Comparison of ENCODE assay signal across 23 mouse cellular contexts in the genomic region with DNA sequence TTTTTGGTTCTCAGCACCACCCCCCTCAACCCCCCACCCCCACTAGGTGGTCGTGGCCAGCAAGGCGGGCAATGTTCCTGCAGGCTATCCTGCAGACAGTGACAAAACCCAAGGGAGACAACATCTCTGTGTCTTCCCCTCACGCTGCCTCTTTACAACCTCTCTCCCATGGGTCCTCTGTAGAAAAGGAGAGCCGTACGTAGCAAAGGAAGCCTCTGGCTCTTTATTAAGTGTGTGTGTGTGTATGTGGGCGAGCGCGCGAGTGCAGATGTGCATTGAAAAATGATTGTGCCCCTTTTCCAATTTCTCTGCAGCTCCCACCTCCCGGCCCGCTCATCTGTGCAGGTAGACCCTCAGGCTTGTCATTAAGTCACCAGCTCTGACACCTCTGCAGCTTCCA. TPM values are rescaled to one million over a fixed set of nuclear protein-coding genes. Genes with fewer than 3 reads are reported as not detected.
DNase-seq lines count a peak whose midpoint lies in the region; ATAC-seq and TF ChIP-seq lines count a peak whose summit lies in the region.
"Had no signal": no experiment of that assay in that cellular context is flagged by ENCODE, and none has a peak within 500 bp of the region (broad histone marks: within the 10 kb centered on the region; RNA-seq: fewer than 3 reads in every experiment).

No protein-coding gene starts in this region.

- no peak overlapping the region for H3K27ac ChIP-seq in hindbrain, embryonic 10.5 days
- no peak overlapping the region for H3K27ac ChIP-seq in hindbrain, embryonic 11.5 days (ENCODE audit: low read depth, low read length)
- no peak overlapping the region for H3K27ac ChIP-seq in hindbrain, embryonic 12.5 days
- no peak overlapping the region for H3K27ac ChIP-seq in hindbrain, embryonic 16.5 days (ENCODE audit: low read depth, low read length)
- peak overlapping the region; percentile 52; the same call in 1 of the 2 replicates for H3K27ac ChIP-seq in neural tube, embryonic 14.5 days (ENCODE audit: low read depth, low read length)
- H3K27ac ChIP-seq in lung, postnatal 0 days (ENCODE audit: low read length), result no peak overlapping the region
- H3K27ac ChIP-seq: embryonic facial prominence, embryonic 12.5 days; heart, embryonic 15.5 days; layer of hippocampus, adult 2 months had no signal

- H3K36me3 ChIP-seq in hindbrain, embryonic 10.5 days, result no peaks in the 10 kb centered on the region
- no peaks in the 10 kb centered on the region for H3K36me3 ChIP-seq in hindbrain, embryonic 11.5 days (ENCODE audit: control insufficient read depth, insufficient read depth, low read length)
- H3K36me3 ChIP-seq in hindbrain, embryonic 12.5 days, result no peaks in the 10 kb centered on the region
- no peaks in the 10 kb centered on the region for H3K36me3 ChIP-seq in hindbrain, embryonic 16.5 days (ENCODE audit: control insufficient read depth, insufficient read depth, low read length)
- H3K36me3 ChIP-seq in neural tube, embryonic 14.5 days (ENCODE audit: control insufficient read depth, insufficient read depth, low read length), result no peaks in the 10 kb centered on the region
- H3K36me3 ChIP-seq in lung, postnatal 0 days (ENCODE audit: insufficient read depth, low read length), result no peaks in the 10 kb centered on the region
- H3K36me3 ChIP-seq: embryonic facial prominence, embryonic 12.5 days; heart, embryonic 15.5 days had no signal

- no peak for DNase-seq in hindbrain, embryonic 10.5 days (ENCODE audit: low spot score)
- DNase-seq in hindbrain, embryonic 11.5 days (ENCODE audit: low spot score), result no peak
- no peak for DNase-seq in spleen, adult 12 weeks (ENCODE audit: low spot score)
- no peak for DNase-seq in lung, postnatal 0 days (ENCODE audit: low spot score)
- DNase-seq: adrenal gland, adult 2 months; cerebellum, adult 9-11 months; gastrocnemius, postnatal 14 days; heart, adult 18-20 months; kidney, adult 18-20 months; kidney, postnatal 14 days; lung, adult 18-20 months; right cerebral cortex, adult 18-20 months; spleen, adult 18-20 months; thymus, postnatal 25 days had no signal

- H3K4me1 ChIP-seq in hindbrain, embryonic 10.5 days (replicated peaks), result peaks cover 17% of the 10 kb centered on the region
- H3K4me1 ChIP-seq in hindbrain, embryonic 11.5 days (replicated peaks; ENCODE audit: control insufficient read depth, insufficient read depth, low read length), result no peaks in the 10 kb centered on the region
- H3K4me1 ChIP-seq in hindbrain, embryonic 12.5 days, result peaks cover 5% of the 10 kb centered on the region; the same call in 1 of the 2 replicates
- H3K4me1 ChIP-seq in hindbrain, embryonic 16.5 days (ENCODE audit: control insufficient read depth, insufficient read depth, low read depth, low read length), result peaks cover 3% of the 10 kb centered on the region; the same call in 1 of the 2 replicates
- H3K4me1 ChIP-seq in neural tube, embryonic 14.5 days (ENCODE audit: control insufficient read depth, insufficient read depth, low read length), result peaks cover 7% of the 10 kb centered on the region
- H3K4me1 ChIP-seq in lung, postnatal 0 days (ENCODE audit: insufficient read depth, low read depth, low read length), result no peaks in the 10 kb centered on the region
- H3K4me1 ChIP-seq: heart, embryonic 15.5 days had no signal

- TF ChIP-seq EP300 in lung, postnatal 0 days (IDR thresholded peaks at IDR 0.05), result no peak

- 0 out of 2 replicates have a peak overlapping the region, but pooled peaks have one; percentile 0 for H3K4me3 ChIP-seq in hindbrain, embryonic 10.5 days
- no peak overlapping the region for H3K4me3 ChIP-seq in hindbrain, embryonic 11.5 days (ENCODE audit: low read depth, low read length)
- no peak overlapping the region for H3K4me3 ChIP-seq in hindbrain, embryonic 12.5 days
- H3K4me3 ChIP-seq in hindbrain, embryonic 16.5 days (ENCODE audit: low read length), result no peak overlapping the region
- no peak overlapping the region for H3K4me3 ChIP-seq in neural tube, embryonic 14.5 days (ENCODE audit: low read depth, low read length)
- H3K4me3 ChIP-seq in lung, postnatal 0 days (ENCODE audit: low read depth, low read length), result no peak overlapping the region
- H3K4me3 ChIP-seq: embryonic facial prominence, embryonic 12.5 days; heart, embryonic 15.5 days; layer of hippocampus, adult 2 months; megakaryocyte, embryonic 14.5 days; myocyte had no signal

- no peak for ATAC-seq in hindbrain, embryonic 11.5 days (ENCODE audit: low FRiP score)
- no peak for ATAC-seq in hindbrain, embryonic 12.5 days (ENCODE audit: low FRiP score)
- peak; percentile 45; the same call in 1 of the 2 replicates for ATAC-seq in hindbrain, embryonic 16.5 days
- no peak for ATAC-seq in neural tube, embryonic 14.5 days (ENCODE audit: low read depth)
- ATAC-seq in lung, postnatal 0 days, result no peak

- no peak overlapping the region for H3K9ac ChIP-seq in hindbrain, embryonic 11.5 days (ENCODE audit: low read depth, low read length)
- peak overlapping the region; percentile 32; the same call in 1 of the 2 replicates for H3K9ac ChIP-seq in hindbrain, embryonic 12.5 days
- peak overlapping the region; percentile 33; the same call in 1 of the 2 replicates for H3K9ac ChIP-seq in hindbrain, embryonic 16.5 days (ENCODE audit: low read depth, low read length)
- peak overlapping the region; percentile 32; the same call in 1 of the 2 replicates for H3K9ac ChIP-seq in neural tube, embryonic 14.5 days (replicated peaks; ENCODE audit: low read depth, low read length)
- H3K9ac ChIP-seq in lung, postnatal 0 days (replicated peaks; ENCODE audit: low read depth), result no peak overlapping the region
- H3K9ac ChIP-seq: embryonic facial prominence, embryonic 12.5 days; heart, embryonic 15.5 days had no signal

- no peak for TF ChIP-seq CTCF in lung, postnatal 0 days (IDR thresholded peaks at IDR 0.05)

- WGBS in hindbrain, embryonic 10.5 days, result 37% methylated on average over 11 of the region's 11 CpGs
- WGBS in hindbrain, embryonic 11.5 days, result 31% methylated on average over 11 of the region's 11 CpGs
- WGBS in hindbrain, embryonic 12.5 days, result 28% methylated on average over 11 of the region's 11 CpGs
- WGBS in hindbrain, embryonic 16.5 days, result 30% methylated on average over 11 of the region's 11 CpGs
- 26% methylated on average over 11 of the region's 11 CpGs for WGBS in neural tube, embryonic 14.5 days
- 23% methylated on average over 11 of the region's 11 CpGs for WGBS in lung, postnatal 0 days

- H3K27me3 ChIP-seq in hindbrain, embryonic 10.5 days (ENCODE audit: insufficient read depth, poor library complexity, severe bottlenecking), result peaks cover 29% of the 10 kb centered on the region
- no peaks in the 10 kb centered on the region for H3K27me3 ChIP-seq in hindbrain, embryonic 11.5 days (ENCODE audit: control insufficient read depth, insufficient read depth, low read length)
- peaks cover 42% of the 10 kb centered on the region for H3K27me3 ChIP-seq in hindbrain, embryonic 12.5 days
- H3K27me3 ChIP-seq in hindbrain, embryonic 16.5 days (replicated peaks; ENCODE audit: control insufficient read depth, insufficient read depth, low read length), result no peaks in the 10 kb centered on the region
- H3K27me3 ChIP-seq in neural tube, embryonic 14.5 days (ENCODE audit: control insufficient read depth, insufficient read depth, low read length), result no peaks in the 10 kb centered on the region
- no peaks in the 10 kb centered on the region for H3K27me3 ChIP-seq in lung, postnatal 0 days (replicated peaks; ENCODE audit: insufficient read depth, low read length)

- no peaks in the 10 kb centered on the region for H3K9me3 ChIP-seq in hindbrain, embryonic 10.5 days
- no peaks in the 10 kb centered on the region for H3K9me3 ChIP-seq in hindbrain, embryonic 11.5 days (ENCODE audit: control insufficient read depth, low read length)
- H3K9me3 ChIP-seq in hindbrain, embryonic 12.5 days (replicated peaks), result no peaks in the 10 kb centered on the region
- H3K9me3 ChIP-seq in hindbrain, embryonic 16.5 days (ENCODE audit: control insufficient read depth, low read length), result no peaks in the 10 kb centered on the region
- H3K9me3 ChIP-seq in neural tube, embryonic 14.5 days (ENCODE audit: control insufficient read depth, low read length), result no peaks in the 10 kb centered on the region
- H3K9me3 ChIP-seq in lung, postnatal 0 days (ENCODE audit: low read length), result no peaks in the 10 kb centered on the region
- H3K9me3 ChIP-seq: embryonic facial prominence, embryonic 12.5 days; heart, embryonic 15.5 days; megakaryocyte, embryonic 14.5 days had no signal

- no peak overlapping the region for H3K4me2 ChIP-seq in hindbrain, embryonic 11.5 days (replicated peaks; ENCODE audit: low read depth, low read length)
- no peak overlapping the region; the same call in 1 of the 2 replicates for H3K4me2 ChIP-seq in hindbrain, embryonic 12.5 days (replicated peaks)
- H3K4me2 ChIP-seq in hindbrain, embryonic 16.5 days (ENCODE audit: low read length), result peak overlapping the region; percentile 15
- peak overlapping the region; percentile 35 for H3K4me2 ChIP-seq in neural tube, embryonic 14.5 days (ENCODE audit: low read depth, low read length)
- no peak overlapping the region for H3K4me2 ChIP-seq in lung, postnatal 0 days (replicated peaks; ENCODE audit: low read depth, low read length)
- H3K4me2 ChIP-seq: embryonic facial prominence, embryonic 12.5 days; heart, embryonic 15.5 days; liver, embryonic 11.5 days had no signal

RNA-seq across cellular contexts. Expression of gene 5730409E04Rik, which starts 26.7 kb away (rescaled TPM):
- 2.3 and 2.4 TPM in 2 replicates for polyA plus RNA-seq in hindbrain, embryonic 10.5 days (2016; fragmentation: Nextera tagmentation; extraction: Ambion mirVana)
- polyA plus RNA-seq in hindbrain, embryonic 11.5 days (2014; fragmentation: Nextera tagmentation; extraction: Ambion mirVana), result 1.9 and 3.0 TPM in 2 replicates
- polyA plus RNA-seq in hindbrain, embryonic 12.5 days (2016; fragmentation: Nextera tagmentation; extraction: Ambion mirVana), result 2.5 and 3.1 TPM in 2 replicates
- polyA plus RNA-seq in hindbrain, embryonic 16.5 days (2015; fragmentation: Nextera tagmentation; extraction: Ambion mirVana), result 14.0 and 22.1 TPM in 2 replicates
- 16.5 and 23.7 TPM in 2 replicates for polyA plus RNA-seq in neural tube, embryonic 14.5 days (2014; fragmentation: Nextera tagmentation; extraction: Ambion mirVana)
- 2.6 and 3.0 TPM in 2 replicates for polyA plus RNA-seq in lung, postnatal 0 days (2015; fragmentation: Nextera tagmentation; extraction: Ambion mirVana)

RNA-seq across cellular contexts. Expression of gene Psmb2, which starts 41.1 kb away (rescaled TPM):
- 581 and 598 TPM in 2 replicates for polyA plus RNA-seq in hindbrain, embryonic 10.5 days (2016; fragmentation: Nextera tagmentation; extraction: Ambion mirVana)
- 517 and 551 TPM in 2 replicates for polyA plus RNA-seq in hindbrain, embryonic 11.5 days (2014; fragmentation: Nextera tagmentation; extraction: Ambion mirVana)
- polyA plus RNA-seq in hindbrain, embryonic 12.5 days (2016; fragmentation: Nextera tagmentation; extraction: Ambion mirVana), result 393 and 431 TPM in 2 replicates
- 399 and 420 TPM in 2 replicates for polyA plus RNA-seq in hindbrain, embryonic 16.5 days (2015; fragmentation: Nextera tagmentation; extraction: Ambion mirVana)
- polyA plus RNA-seq in neural tube, embryonic 14.5 days (2014; fragmentation: Nextera tagmentation; extraction: Ambion mirVana), result 420 and 451 TPM in 2 replicates
- 316 and 342 TPM in 2 replicates for polyA plus RNA-seq in lung, postnatal 0 days (2015; fragmentation: Nextera tagmentation; extraction: Ambion mirVana)

Comparison
In these comparisons a context has a peak if more than half of its experiments do, and no peak if none do; other contexts are left out.
1. H3K4me2 ChIP-seq: peak in hindbrain, embryonic 16.5 days (single experiment) and neural tube, embryonic 14.5 days (single experiment); none in hindbrain, embryonic 11.5 days (single experiment), hindbrain, embryonic 12.5 days (single experiment) and lung, postnatal 0 days (single experiment).
2. H3K9ac ChIP-seq: peak in hindbrain, embryonic 12.5 days (single experiment), hindbrain, embryonic 16.5 days (single experiment) and neural tube, embryonic 14.5 days (single experiment); none in hindbrain, embryonic 11.5 days (single experiment) and lung, postnatal 0 days (single experiment).